Comparison of ENCODE assay signal across 8 mouse cellular contexts in genomic region chr1:60179376-60179775, GRCm38 (mm10). TPM values are rescaled to one million over a fixed set of nuclear protein-coding genes. Genes with fewer than 3 reads are reported as not detected.
DNase-seq lines count a peak whose midpoint lies in the region; ATAC-seq and TF ChIP-seq lines count a peak whose summit lies in the region.

No protein-coding gene starts in this region.

- H3K9ac ChIP-seq in midbrain, embryonic 15.5 days: peak overlapping the region; percentile 89

- peak overlapping the region; percentile 61 for H3K4me2 ChIP-seq in midbrain, embryonic 15.5 days

- no peaks in the 10 kb centered on the region for H3K27me3 ChIP-seq in hindbrain, embryonic 10.5 days (ENCODE audit: insufficient read depth, poor library complexity, severe bottlenecking)
- H3K27me3 ChIP-seq in midbrain, embryonic 15.5 days (replicated peaks): no peaks in the 10 kb centered on the region

- no peaks in the 10 kb centered on the region for H3K36me3 ChIP-seq in hindbrain, embryonic 10.5 days
- H3K36me3 ChIP-seq in midbrain, embryonic 15.5 days (replicated peaks): no peaks in the 10 kb centered on the region

- DNase-seq in layer of hippocampus, adult 2 months (ENCODE audit: low spot score in 2 of 2): no peak
- no peak for DNase-seq in layer of hippocampus, postnatal 36 days
- DNase-seq in hindbrain, embryonic 10.5 days (ENCODE audit: low spot score): peak; percentile 24
- no peak for DNase-seq in right cerebral cortex, postnatal 4 days
- no peak for DNase-seq in urinary bladder, postnatal 10 days (ENCODE audit: low spot score)
- no peak for DNase-seq in spleen, postnatal 10 days (ENCODE audit: low spot score in 2 of 2)

- H3K9me3 ChIP-seq in hindbrain, embryonic 10.5 days: no peaks in the 10 kb centered on the region
- H3K9me3 ChIP-seq in midbrain, embryonic 15.5 days: no peaks in the 10 kb centered on the region

- no peaks in the 10 kb centered on the region for H3K4me1 ChIP-seq in brown adipose tissue, adult 24 weeks (ENCODE audit: control insufficient read depth, insufficient read depth, insufficient read length, low read length)
- peaks cover 17% of the 10 kb centered on the region for H3K4me1 ChIP-seq in hindbrain, embryonic 10.5 days (replicated peaks)
- peaks cover 18% of the 10 kb centered on the region for H3K4me1 ChIP-seq in midbrain, embryonic 15.5 days

- WGBS in hindbrain, embryonic 10.5 days: 21% methylated on average over 4 of the region's 4 CpGs
- 19% methylated on average over 4 of the region's 4 CpGs for WGBS in midbrain, embryonic 15.5 days

- ATAC-seq in midbrain, embryonic 15.5 days (replicated peaks): no peak; the same call in 1 of the 2 replicates

- peak overlapping the region; percentile 90 for H3K4me3 ChIP-seq in layer of hippocampus, adult 2 months
- peak overlapping the region; percentile 12; the same call in 1 of the 2 replicates for H3K4me3 ChIP-seq in brown adipose tissue, adult 24 weeks (ENCODE audit: insufficient read depth, low read depth, low read length)
- H3K4me3 ChIP-seq in hindbrain, embryonic 10.5 days: peak overlapping the region; percentile 81
- peak overlapping the region; percentile 96 for H3K4me3 ChIP-seq in midbrain, embryonic 15.5 days

- peak overlapping the region; percentile 92 for H3K27ac ChIP-seq in layer of hippocampus, adult 2 months
- peak overlapping the region; percentile 20; the same call in 1 of the 2 replicates for H3K27ac ChIP-seq in brown adipose tissue, adult 24 weeks (replicated peaks; ENCODE audit: low read depth, low read length)
- H3K27ac ChIP-seq in hindbrain, embryonic 10.5 days: peak overlapping the region; percentile 98
- peak overlapping the region; percentile 96 for H3K27ac ChIP-seq in midbrain, embryonic 15.5 days

- no peak for TF ChIP-seq CTCF in layer of hippocampus, adult 2 months (conservative IDR thresholded peaks at IDR 0.05)

RNA-seq across cellular contexts. Expression of gene Nbeal1, which starts 1.0 kb away (rescaled TPM):
- total RNA-seq in layer of hippocampus, adult 2 months (2021): 10 to 100 TPM; 20.4 to 24.3 TPM
- 10 to 100 TPM; 21.6 to 24.8 TPM for total RNA-seq in layer of hippocampus, postnatal 36 days (2021)
- 8.3 and 8.4 TPM in 2 replicates for polyA plus RNA-seq in brown adipose tissue, adult 24 weeks (2012; ENCODE audit: insufficient read depth, insufficient read length, missing spikeins)
- 5.8 and 8.0 TPM in 2 replicates for polyA plus RNA-seq in hindbrain, embryonic 10.5 days (2016; fragmentation: Nextera tagmentation; extraction: Ambion mirVana)
- 7.9 and 9.6 TPM in 2 replicates for polyA plus RNA-seq in midbrain, embryonic 15.5 days (2015; fragmentation: Nextera tagmentation; extraction: Ambion mirVana)

Comparison
In these comparisons a context has a peak if more than half of its experiments do, and no peak if none do; other contexts are left out.
1. H3K27ac ChIP-seq: peak in every context shown above with its lines; median percentile 98 in hindbrain, embryonic 10.5 days; 96 in midbrain, embryonic 15.5 days; 92 in layer of hippocampus, adult 2 months; 20 in brown adipose tissue, adult 24 weeks.
2. H3K4me3 ChIP-seq: peak in every context shown above with its lines; median percentile 96 in midbrain, embryonic 15.5 days; 90 in layer of hippocampus, adult 2 months; 81 in hindbrain, embryonic 10.5 days; 12 in brown adipose tissue, adult 24 weeks.